Mouse (Mus musculus): Measurements from ENCODE around the gene Stard10. TPM values are rescaled to one million over a fixed set of nuclear protein-coding genes. Genes with fewer than 3 reads are reported as not detected.

Stard10 gene
- polyA plus RNA-seq, 1 experiment from 2014 or later = 12.8 TPM

GRCm38 (mm10) chr7:101321218-101321827, 4.4 kb downstream of the Stard10 start:
- Histone ChIP-seq H3K4me2 (peak overlapping the region; percentile 96), H3K9ac (replicated peaks) (peak overlapping the region; percentile 67), H3K27me3 (replicated peaks) (peaks cover 22% of the 10 kb centered on the region), H3K9me3 (replicated peaks) (no peaks in the 10 kb centered on the region), H3K4me1 (peaks cover 26% of the 10 kb centered on the region), H3K27ac (replicated peaks) (no peak overlapping the region), H3K4me3 (replicated peaks) (peak overlapping the region; percentile 77), H3K36me3 (no peaks in the 10 kb centered on the region)
- WGBS = under 1% methylated on average over 42 of the region's 61 CpGs
- ATAC-seq (ENCODE audit: low FRiP score) = peak; percentile 73

GRCm38 (mm10) chr7:101323141-101323594, 6.3 kb downstream of the Stard10 start:
- peak overlapping the region; percentile 96; the same call in 1 of the 2 replicates for H3K4me2 ChIP-seq
- WGBS = 64% methylated on average over 4 of the region's 4 CpGs
- H3K36me3 ChIP-seq = no peaks in the 10 kb centered on the region
- peaks cover 22% of the 10 kb centered on the region for H3K27me3 ChIP-seq (replicated peaks)
- no peak overlapping the region for H3K9ac ChIP-seq (replicated peaks)
- H3K4me3 ChIP-seq (replicated peaks) = 0 out of 2 replicates have a peak overlapping the region, but pooled peaks have one; percentile 2
- no peaks in the 10 kb centered on the region for H3K9me3 ChIP-seq (replicated peaks)
- H3K4me1 ChIP-seq = peaks cover 31% of the 10 kb centered on the region
- no peak for ATAC-seq (ENCODE audit: low FRiP score)
- no peak overlapping the region for H3K27ac ChIP-seq (replicated peaks)

GRCm38 (mm10) chr7:101324142-101324962, 7.5 kb downstream of the Stard10 start:
- Histone ChIP-seq H3K4me2 (no peak overlapping the region), H3K9ac (replicated peaks) (no peak overlapping the region), H3K27ac (replicated peaks) (no peak overlapping the region), H3K36me3 (no peaks in the 10 kb centered on the region), H3K4me3 (replicated peaks) (no peak overlapping the region), H3K4me1 (peaks cover 43% of the 10 kb centered on the region), H3K9me3 (replicated peaks) (no peaks in the 10 kb centered on the region), H3K27me3 (replicated peaks) (peaks cover 13% of the 10 kb centered on the region)
- 74% methylated on average over 6 of the region's 6 CpGs for WGBS
- ATAC-seq (ENCODE audit: low FRiP score) = no peak

GRCm38 (mm10) chr7:101326006-101326405, 9.1 kb downstream of the Stard10 start:
- Histone ChIP-seq H3K4me1 (peaks cover 41% of the 10 kb centered on the region), H3K4me3 (replicated peaks) (no peak overlapping the region), H3K4me2 (no peak overlapping the region), H3K9ac (replicated peaks) (no peak overlapping the region), H3K27ac (replicated peaks) (no peak overlapping the region), H3K27me3 (replicated peaks) (0 out of 2 replicates have a peak, but pooled peaks cover 3% of the 10 kb centered on the region), H3K36me3 (no peaks in the 10 kb centered on the region), H3K9me3 (replicated peaks) (no peaks in the 10 kb centered on the region)
- ATAC-seq (ENCODE audit: low FRiP score) = no peak
- 88% methylated on average over 5 of the region's 5 CpGs for WGBS

GRCm38 (mm10) chr7:101327263-101327662, 10.4 kb downstream of the Stard10 start:
- ATAC-seq (ENCODE audit: low FRiP score) = no peak
- H3K27me3 ChIP-seq (replicated peaks) = no peaks in the 10 kb centered on the region
- WGBS = 62% methylated on average over 5 of the region's 5 CpGs

GRCm38 (mm10) chr7:101327786-101328185, 10.9 kb downstream of the Stard10 start:
- no peak for ATAC-seq (ENCODE audit: low FRiP score)
- no peaks in the 10 kb centered on the region for H3K27me3 ChIP-seq (replicated peaks)

More at GRCm38 (mm10) chr7:101327263-101327662, 10.4 kb downstream of the Stard10 start:
- Histone ChIP-seq H3K4me3 (replicated peaks) (no peak overlapping the region), H3K9me3 (replicated peaks) (no peaks in the 10 kb centered on the region), H3K4me1 (peaks cover 31% of the 10 kb centered on the region), H3K4me2 (no peak overlapping the region), H3K27ac (replicated peaks) (no peak overlapping the region), H3K9ac (replicated peaks) (no peak overlapping the region), H3K36me3 (no peaks in the 10 kb centered on the region)

GRCm38 (mm10) chr7:101328621-101329158, 11.8 kb downstream of the Stard10 start:
- Histone ChIP-seq H3K4me2 (no peak overlapping the region), H3K27ac (replicated peaks) (peak overlapping the region; percentile 56), H3K4me3 (replicated peaks) (no peak overlapping the region), H3K27me3 (replicated peaks) (no peaks in the 10 kb centered on the region), H3K36me3 (no peaks in the 10 kb centered on the region), H3K9ac (replicated peaks) (no peak overlapping the region), H3K9me3 (replicated peaks) (no peaks in the 10 kb centered on the region), H3K4me1 (peaks cover 26% of the 10 kb centered on the region)
- peak; percentile 43; the same call in 1 of the 2 replicates for ATAC-seq (ENCODE audit: low FRiP score)
- 67% methylated on average over 4 of the region's 4 CpGs for WGBS

More at GRCm38 (mm10) chr7:101327786-101328185, 10.9 kb downstream of the Stard10 start:
- H3K36me3 ChIP-seq = no peaks in the 10 kb centered on the region
- H3K4me2 ChIP-seq = no peak overlapping the region
- no peak overlapping the region for H3K9ac ChIP-seq (replicated peaks)
- H3K4me1 ChIP-seq = peaks cover 26% of the 10 kb centered on the region
- H3K27ac ChIP-seq (replicated peaks) = no peak overlapping the region
- 85% methylated on average over 2 of the region's 2 CpGs for WGBS
- H3K4me3 ChIP-seq (replicated peaks) = no peak overlapping the region
- H3K9me3 ChIP-seq (replicated peaks) = no peaks in the 10 kb centered on the region

- H3K36me3 ChIP-seq = no peaks in the 10 kb centered on the region
- H3K4me1 ChIP-seq = peaks cover 25% of the 10 kb centered on the region
- WGBS = 83% methylated on average over 4 of the region's 4 CpGs
- no peaks in the 10 kb centered on the region for H3K9me3 ChIP-seq (replicated peaks)
- no peak for ATAC-seq (ENCODE audit: low FRiP score)
- no peak overlapping the region for H3K9ac ChIP-seq (replicated peaks)
- H3K27ac ChIP-seq (replicated peaks) = 0 out of 2 replicates have a peak overlapping the region, but pooled peaks have one; percentile 56
- no peaks in the 10 kb centered on the region for H3K27me3 ChIP-seq (replicated peaks)
- H3K4me2 ChIP-seq = no peak overlapping the region
- no peak overlapping the region for H3K4me3 ChIP-seq (replicated peaks)
These were observed 12.7 kb downstream of the Stard10 start for GRCm38 (mm10) chr7:101329606-101330005.

- Histone ChIP-seq H3K4me3 (replicated peaks) (no peak overlapping the region), H3K4me1 (peaks cover 23% of the 10 kb centered on the region), H3K9ac (replicated peaks) (no peak overlapping the region; the same call in 1 of the 2 replicates), H3K9me3 (replicated peaks) (no peaks in the 10 kb centered on the region), H3K27ac (replicated peaks) (no peak overlapping the region), H3K36me3 (no peaks in the 10 kb centered on the region), H3K4me2 (no peak overlapping the region), H3K27me3 (replicated peaks) (no peaks in the 10 kb centered on the region)
- no peak for ATAC-seq (ENCODE audit: low FRiP score)
- 77% methylated on average over 10 of the region's 10 CpGs for WGBS
These were observed 13.4 kb downstream of the Stard10 start for GRCm38 (mm10) chr7:101330074-101330840.

GRCm38 (mm10) chr7:101330841-101331173, 13.9 kb downstream of the Stard10 start:
- peaks cover 23% of the 10 kb centered on the region for H3K4me1 ChIP-seq
- no peaks in the 10 kb centered on the region for H3K36me3 ChIP-seq
- no peaks in the 10 kb centered on the region for H3K9me3 ChIP-seq (replicated peaks)
- no peak overlapping the region for H3K4me2 ChIP-seq
- H3K27me3 ChIP-seq (replicated peaks) = no peaks in the 10 kb centered on the region
- ATAC-seq (ENCODE audit: low FRiP score) = no peak
- 79% methylated on average over 4 of the region's 4 CpGs for WGBS
- H3K27ac ChIP-seq (replicated peaks) = no peak overlapping the region
- no peak overlapping the region for H3K4me3 ChIP-seq (replicated peaks)
- no peak overlapping the region for H3K9ac ChIP-seq (replicated peaks)

Measured in neural tube, embryonic 15.5 days (tissue).